Mouse (Mus musculus) inflammation-experienced regulatory T-cells, adult 6 months (primary cell): ENCODE measurements around the gene Hist1h1d. TPM values are rescaled to one million over a fixed set of nuclear protein-coding genes. Genes with fewer than 3 reads are reported as not detected.

Source experiments
- ATAC-seq: one replicate; pipeline ENCODE4 v1.8.0; 2017
- polyA plus RNA-seq, 3 experiments: library from polyadenylated mRNA; unstranded; fragments of 100-300 nt; shearing (Covaris generic); gene quantifications; one replicate each; pipeline ENCODE4 v1.2.1; 2017

Hist1h1d gene
- polyA plus RNA-seq, result under 1 TPM; 0.20 to 0.36 (median 0.34) TPM

DNA sequence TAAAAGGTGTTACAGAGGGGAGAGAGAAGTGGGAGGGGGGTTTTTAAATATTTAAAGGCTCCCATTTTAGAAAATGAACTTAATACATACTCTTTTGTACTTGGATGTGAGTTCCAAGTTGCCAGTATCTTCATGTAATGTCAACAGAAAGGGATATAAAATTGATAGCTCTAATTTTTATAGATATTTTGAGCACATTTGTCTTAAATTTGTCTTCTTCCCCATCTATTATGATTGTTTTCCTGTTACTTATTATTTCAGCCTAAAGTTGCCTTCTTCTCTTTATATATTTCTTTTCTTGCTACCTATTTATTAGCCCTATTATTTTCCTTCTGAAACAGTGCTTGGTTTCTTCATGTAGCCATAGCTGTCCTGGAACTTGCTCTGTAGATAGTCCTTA is at the start of gene Hist1h1d:
Gene Hist1h1d (plus strand): TSS at position 301 of the 400 bp plus-strand sequence.
- no peak for ATAC-seq

GRCm38 (mm10) chr13:23503797-23504196 is 49.3 kb upstream of the Hist1h1d start:
- ATAC-seq, result peak; percentile 52

DNA sequence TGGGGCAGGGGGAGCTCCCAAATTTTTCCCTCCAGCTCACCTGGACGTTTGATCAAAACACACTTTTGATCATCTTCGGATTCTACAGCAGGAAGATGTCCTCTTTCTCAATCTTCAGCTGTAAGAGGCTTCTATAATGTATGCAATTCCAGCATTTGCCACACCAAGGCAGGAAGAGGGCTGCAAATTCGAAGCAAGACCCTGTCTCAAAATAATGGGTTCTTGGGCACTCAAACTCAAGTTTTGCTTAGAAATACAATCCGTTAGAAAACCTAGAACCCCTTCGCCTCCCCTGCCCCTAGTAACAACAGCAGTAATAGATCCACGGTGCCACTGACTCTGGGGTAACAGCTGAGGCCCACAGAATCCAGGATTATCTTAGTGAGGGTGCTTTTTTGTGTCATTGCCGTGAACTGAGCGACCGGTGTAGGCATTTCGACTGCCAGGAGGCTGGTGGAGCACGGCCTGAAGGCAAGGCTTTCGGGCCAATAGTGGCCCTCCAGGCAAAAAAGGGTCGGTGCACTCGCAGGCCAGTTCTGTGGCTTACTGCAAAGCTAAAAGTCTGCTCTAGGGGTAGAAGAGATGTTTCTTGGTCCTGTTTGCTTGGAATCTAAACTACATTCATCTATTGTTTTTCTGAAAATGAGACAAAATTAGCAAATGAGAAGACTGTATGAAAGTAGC is 47.3 kb upstream of the Hist1h1d start:
- ATAC-seq, result no peak

GRCm38 (mm10) chr13:23506351-23506750 is 46.7 kb upstream of the Hist1h1d start:
- no peak for ATAC-seq

DNA sequence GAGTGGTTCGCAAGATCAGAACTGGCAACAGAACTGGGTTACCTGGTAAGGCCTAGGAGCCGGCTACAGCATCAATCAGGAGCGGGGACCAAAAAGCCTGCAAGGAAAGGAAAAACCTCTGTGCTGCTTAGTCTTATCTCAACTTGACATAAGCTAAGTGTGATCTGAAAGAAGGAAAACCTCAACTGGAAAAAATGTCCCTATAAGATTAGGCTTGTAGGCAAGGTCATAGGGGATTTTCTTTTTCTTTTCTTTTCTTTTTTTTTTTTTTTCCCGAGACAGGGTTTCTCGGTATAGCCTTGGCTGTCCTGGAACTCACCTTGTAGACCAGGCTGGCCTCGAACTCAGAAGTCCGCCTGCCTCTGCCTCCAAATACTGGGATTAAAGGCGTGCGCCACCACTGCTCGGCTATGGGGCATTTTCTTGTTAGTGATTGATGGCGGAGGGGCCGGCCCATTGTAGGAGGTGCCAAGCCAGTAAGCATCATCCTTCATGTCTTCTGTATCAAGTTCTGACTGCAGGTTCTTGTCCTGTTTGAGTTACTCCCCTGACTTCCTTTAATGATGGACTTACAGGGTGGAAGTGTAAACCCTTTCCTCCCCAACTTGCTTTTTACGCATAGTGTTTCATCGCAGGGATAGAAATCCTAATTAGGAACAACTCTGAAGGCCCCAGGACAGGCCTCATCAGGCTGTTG is 46.1 kb upstream of the Hist1h1d start:
- no peak for ATAC-seq

DNA sequence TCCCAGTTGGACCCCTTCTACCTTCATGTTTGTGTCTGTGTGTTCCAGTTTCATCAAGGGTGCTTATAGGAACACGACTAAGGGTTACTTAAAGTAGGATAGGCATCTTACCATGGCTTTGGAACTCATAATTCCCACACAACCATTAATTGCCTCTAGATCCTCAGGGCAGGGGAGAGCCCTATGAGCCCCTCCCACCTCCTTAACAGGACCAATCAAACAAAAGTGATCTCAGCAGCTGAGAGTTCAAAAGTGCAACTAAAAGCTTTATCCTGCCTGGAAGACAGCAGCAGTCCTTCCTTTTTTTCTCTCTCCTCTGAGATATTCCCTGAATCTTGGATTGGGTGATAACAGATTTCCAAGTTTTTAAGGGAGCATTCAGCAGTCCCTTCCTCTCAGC is 42.9 kb upstream of the Hist1h1d start:
- ATAC-seq, result no peak

GRCm38 (mm10) chr13:23513517-23513916 is 39.5 kb upstream of the Hist1h1d start:
- ATAC-seq, result no peak

DNA sequence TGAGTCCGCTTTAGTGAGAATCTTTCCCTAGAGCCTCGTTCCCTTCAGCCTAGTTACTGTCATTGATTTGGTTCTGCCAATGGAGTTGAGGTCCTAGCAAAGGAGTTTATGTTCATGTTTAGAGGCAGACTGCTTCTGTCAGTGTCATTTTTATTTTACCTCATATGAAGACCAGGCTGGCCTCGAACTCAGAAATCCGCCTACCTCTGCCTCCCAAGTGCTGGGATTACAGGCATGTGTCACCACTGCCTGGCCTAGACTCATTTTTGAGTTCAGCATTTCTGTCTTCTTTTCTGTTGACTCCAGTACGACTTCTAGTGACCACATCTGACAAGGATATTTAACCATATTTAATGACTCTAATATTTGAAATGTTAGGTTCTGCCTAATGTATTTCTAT is 37.8 kb upstream of the Hist1h1d start:
- ATAC-seq, result no peak

DNA sequence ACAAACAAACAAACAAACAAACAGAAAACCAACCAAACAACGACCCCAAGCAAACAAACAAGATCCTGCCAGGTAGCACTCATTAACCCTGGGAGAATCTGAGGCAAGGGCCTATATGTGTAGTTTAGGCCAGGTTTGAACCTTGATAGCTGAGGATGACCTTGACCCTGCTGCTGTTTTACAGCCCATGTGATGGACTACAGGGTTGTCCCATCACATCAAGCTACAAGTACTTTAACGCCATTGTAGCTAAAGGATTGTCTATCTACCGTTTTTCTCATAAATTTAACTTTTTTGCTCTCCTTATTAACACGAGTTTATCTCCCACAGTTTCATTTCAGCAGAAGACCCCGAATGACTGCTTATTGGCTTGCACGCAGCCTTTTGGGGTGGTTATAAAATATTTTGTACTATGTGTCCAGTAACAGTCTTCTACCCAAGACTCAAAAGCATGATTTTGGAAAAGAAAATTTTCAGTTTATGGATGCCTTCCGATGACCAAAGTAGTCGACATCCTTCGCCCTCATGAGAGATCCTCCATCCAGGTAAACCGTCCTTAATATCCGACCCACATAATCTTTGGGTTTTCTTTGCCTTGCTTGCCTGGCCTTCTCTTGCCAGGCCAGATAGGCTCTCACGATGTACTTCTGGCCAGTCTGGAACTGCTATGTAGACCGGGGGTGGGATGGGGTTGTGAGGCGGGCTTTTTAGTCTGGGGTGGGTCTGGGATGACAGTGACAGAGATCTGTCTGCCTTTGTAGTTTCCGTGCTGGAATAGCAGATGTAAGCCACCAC is 37.0 kb upstream of the Hist1h1d start:
- no peak for ATAC-seq

- peak; percentile 41 for ATAC-seq
Observed at GRCm38 (mm10) chr13:23516822-23517602, 36.0 kb upstream of the Hist1h1d start.

DNA sequence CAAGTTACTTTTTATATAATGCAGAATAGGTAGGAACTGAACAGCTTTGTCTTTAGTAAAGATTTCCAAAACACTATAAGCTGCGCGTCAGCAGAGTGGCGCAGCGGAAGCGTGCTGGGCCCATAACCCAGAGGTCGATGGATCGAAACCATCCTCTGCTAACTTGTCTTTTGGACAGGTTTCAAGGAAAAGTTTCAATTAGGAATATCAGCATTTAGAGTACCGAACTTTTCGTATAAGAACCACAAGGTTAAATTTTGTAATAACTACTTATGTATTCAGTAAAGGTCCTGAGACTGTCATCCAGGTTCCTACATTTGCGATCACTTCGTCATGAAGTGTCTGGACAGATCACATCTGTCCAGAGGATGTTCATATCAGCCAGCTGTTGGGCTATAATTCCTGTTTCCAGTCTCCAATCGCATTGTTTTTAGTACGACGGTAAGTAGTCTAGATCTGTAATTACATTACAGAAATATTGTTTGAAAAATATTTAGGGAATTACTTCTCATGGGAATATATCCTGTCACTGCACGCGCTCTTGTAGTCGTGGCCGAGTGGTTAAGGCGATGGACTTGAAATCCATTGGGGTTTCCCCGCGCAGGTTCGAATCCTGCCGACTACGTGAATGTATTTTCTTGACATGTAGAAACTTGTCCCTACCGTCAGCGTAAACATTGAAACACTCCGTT is 35.3 kb upstream of the Hist1h1d start:
- peak; percentile 60 for ATAC-seq

DNA sequence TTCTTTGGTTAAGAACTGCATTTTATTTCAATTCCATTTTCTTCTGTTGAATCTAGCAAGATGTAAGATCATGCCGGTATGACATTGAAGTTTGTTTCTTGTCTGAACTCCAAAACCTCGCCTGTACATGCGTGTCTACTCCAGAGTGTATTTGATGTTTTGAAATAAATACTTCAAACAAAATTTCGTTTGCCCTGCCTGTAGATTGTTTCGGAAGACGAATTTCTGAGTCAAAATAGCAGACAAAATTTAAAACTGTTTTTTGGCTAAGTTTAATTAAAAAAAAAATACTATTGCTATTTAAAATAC is 34.8 kb upstream of the Hist1h1d start:
- peak; percentile 9 for ATAC-seq

DNA sequence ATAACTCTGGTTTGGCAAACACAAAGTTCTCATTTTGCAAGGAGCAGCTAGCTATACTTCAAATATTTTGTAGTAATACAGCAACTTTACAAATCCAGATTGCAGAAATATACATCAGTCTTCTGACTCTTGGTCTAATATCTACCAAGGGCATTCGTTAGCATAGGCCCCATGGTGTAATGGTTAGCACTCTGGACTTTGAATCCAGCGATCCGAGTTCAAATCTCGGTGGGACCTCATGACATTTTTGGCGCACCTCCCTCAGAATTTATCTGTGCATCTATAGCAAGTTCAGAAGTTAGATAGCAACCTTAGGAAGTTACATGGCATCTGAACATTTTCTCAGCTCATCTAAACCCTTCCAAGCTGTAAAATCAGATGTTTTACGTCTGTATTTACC is 34.2 kb upstream of the Hist1h1d start:
- ATAC-seq, result peak; percentile 33

- ATAC-seq, result peak; percentile 18
Observed at GRCm38 (mm10) chr13:23519416-23519815, 33.6 kb upstream of the Hist1h1d start.

DNA sequence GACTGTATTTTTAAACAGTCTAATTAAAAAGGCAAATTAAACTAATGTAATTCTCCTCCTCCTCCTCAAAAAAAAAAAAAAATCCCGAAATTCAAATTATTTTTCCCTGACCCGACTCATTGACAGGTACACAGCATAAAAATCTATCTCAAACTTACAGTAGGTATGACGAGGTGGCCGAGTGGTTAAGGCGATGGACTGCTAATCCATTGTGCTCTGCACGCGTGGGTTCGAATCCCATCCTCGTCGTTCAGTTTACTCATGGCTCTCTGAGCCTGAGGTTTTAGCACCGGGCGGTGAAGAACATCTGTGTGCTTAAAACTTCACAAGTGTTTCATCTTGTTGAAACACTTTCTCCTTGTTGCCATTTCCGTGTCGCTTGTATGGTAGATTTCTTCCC is 31.4 kb upstream of the Hist1h1d start:
- ATAC-seq, result peak; percentile 41

- ATAC-seq, result no peak
Observed at GRCm38 (mm10) chr13:23523976-23524375, 29.1 kb upstream of the Hist1h1d start.

- ATAC-seq, result peak; percentile 57
Observed at GRCm38 (mm10) chr13:23524654-23525053, 28.4 kb upstream of the Hist1h1d start.

- ATAC-seq, result no peak
Observed at GRCm38 (mm10) chr13:23525901-23526300, 27.2 kb upstream of the Hist1h1d start.

DNA sequence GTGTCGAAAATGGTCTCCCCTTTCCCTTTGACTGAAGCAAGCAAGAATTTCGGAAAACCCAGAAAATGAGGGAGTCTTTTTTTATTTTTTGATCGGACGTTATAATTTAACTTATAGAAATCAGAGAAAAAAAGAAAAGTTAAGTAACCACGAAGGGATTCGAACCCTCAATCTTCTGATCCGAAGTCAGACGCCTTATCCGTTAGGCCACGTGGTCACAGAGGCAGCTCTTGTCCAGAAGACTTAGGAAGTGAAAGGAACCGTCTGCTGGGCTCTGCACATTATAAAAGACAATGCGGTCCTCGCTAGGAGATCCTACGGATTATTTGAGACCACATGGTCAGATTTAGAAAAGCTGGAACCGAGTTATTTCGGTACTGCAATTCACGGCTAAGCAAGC is 26.8 kb upstream of the Hist1h1d start:
- ATAC-seq, result peak; percentile 25

GRCm38 (mm10) chr13:23529005-23529404 is 24.1 kb upstream of the Hist1h1d start:
- ATAC-seq, result no peak

DNA sequence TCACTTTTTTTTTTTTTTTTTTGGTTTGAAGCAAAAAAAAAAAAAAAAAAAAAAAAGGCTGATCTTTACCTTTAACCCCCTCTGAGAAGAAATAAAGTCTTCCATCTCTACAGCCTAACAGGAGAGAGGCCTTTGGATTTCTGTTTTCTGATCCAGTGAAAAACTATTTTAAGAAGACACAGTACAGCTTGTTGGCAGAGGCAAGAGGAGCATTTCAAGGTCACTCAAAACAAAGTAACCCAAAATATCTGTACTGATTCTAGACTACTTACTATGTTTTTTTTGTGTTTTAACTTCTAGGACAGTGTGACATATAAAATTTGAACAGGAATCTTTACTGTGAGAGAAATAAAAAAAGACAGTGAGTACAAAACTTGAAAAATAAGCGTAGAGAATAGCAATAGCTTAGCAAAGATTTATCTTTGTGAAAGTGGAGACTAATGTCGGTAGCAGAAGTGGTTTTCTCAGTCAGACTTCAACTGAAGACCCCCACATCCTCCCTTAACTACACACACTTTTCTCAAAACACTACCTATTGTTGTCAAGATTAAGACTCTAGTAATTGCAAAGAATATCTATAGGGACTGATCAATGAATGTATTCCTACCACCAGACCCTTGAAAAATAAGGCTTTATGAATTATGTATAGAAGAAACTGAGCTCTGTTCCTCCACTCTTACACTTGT is 23.4 kb upstream of the Hist1h1d start:
- ATAC-seq, result no peak
